Mouse (Mus musculus): ENCODE data around the gene Nfia. TPM values are rescaled to one million over a fixed set of nuclear protein-coding genes. Genes with fewer than 3 reads are reported as not detected.
A peak's percentile ranks its signal among the peaks of the same experiment; 100 is the strongest.

Gene Nfia
- total RNA-seq, 2 experiments from 2014 or later = 54.8 to 59.7 TPM

DNA sequence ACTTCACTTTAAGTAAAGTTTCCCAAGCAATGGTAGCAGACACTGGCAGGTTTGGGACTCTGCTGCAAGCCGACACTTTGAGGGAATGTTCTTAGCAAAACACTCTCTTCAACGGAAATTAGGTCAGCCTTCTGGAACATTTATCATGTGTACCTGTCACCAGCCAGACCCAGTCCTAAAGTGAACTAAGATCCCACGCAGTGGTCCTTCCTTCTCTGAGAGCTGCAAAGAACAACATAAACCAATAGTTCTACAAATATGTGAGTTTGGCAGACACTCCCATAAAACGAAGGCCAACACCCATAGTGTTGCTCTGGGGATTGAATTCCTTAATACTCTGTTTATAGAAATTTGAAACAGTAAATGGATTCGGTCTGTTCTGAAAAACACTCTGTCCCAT lies 217.9 kb downstream of the Nfia start:
- no peak for DNase-seq (ENCODE audit: low spot score in 2 of 2)

DNA sequence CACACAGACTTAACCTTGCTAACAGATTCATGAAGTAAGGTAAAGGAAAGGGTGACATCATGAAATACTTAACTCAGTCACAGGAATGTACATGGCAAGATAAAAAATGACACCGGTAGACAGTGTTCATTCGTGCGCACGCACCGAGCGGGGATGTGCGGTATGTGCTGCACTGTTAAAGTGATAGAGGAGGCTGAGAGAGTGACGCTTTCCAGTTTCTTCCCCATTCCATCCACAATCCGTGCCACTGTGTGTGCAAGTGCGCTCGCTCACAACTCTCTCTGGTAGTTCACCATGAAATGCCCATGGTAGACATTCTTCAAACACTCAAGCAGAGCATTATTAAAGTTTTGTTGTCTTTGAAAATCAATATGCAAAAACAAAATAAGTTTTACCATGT lies 218.9 kb downstream of the Nfia start:
- DNase-seq (ENCODE audit: low spot score in 2 of 2) = no peak

DNA sequence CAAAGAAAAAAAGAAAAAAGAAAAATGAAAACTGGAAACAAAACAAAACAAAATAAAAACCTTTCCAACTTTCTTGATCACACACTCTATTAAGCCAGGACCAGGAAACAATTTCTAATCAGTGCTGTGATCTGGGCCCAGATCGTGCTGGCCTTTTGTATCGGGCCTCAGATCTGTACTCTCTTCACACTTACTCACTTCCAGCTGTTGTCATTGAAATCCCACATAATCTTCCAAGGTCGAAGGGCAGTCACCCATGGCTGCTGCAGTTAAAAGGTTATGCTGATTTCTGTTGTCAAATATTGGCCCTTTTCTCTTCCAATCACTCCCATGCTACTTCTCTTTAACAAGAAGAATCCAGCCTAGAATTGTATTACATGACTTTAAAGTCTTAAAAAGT lies 219.3 kb downstream of the Nfia start:
- no peak for DNase-seq (ENCODE audit: low spot score in 2 of 2)

DNA sequence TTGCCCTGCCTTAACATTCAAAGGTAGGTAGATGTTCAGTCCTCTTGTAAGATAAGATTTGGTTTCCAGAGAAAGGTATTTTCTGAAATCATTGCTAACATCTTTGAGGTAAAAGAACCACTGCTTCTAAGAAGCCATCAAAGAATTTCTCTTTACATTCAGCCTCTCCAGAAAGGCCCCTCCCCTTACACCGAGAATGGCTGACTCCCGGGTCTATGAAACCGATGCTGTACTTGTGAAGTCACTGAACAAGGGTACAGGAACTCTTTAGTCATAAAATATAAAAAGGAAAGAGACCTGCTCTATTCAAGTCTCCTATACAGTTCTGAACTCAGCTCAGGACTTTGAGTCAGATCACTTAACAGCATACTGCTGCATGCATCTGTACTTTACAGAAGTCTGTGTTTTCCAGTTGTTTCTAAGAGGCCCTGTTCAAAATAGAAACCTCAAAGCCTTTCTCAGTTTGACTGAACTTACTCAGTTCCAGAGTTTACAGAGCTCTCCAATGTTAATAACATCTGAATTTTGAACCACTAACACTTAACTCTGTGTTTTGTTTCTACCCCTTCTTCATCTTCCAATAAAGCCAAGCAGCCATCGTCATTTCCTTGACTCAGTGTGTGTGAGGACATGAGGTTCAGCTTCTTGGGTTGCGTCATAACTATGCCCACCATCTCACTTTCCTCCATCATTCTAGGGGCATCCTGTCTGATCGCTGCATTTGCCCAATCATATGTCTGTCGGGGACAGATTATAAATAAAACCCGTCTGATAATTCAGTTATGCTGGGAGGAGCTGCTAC lies 223.6 kb downstream of the Nfia start:
- DNase-seq (ENCODE audit: low spot score in 2 of 2) = no peak

DNA sequence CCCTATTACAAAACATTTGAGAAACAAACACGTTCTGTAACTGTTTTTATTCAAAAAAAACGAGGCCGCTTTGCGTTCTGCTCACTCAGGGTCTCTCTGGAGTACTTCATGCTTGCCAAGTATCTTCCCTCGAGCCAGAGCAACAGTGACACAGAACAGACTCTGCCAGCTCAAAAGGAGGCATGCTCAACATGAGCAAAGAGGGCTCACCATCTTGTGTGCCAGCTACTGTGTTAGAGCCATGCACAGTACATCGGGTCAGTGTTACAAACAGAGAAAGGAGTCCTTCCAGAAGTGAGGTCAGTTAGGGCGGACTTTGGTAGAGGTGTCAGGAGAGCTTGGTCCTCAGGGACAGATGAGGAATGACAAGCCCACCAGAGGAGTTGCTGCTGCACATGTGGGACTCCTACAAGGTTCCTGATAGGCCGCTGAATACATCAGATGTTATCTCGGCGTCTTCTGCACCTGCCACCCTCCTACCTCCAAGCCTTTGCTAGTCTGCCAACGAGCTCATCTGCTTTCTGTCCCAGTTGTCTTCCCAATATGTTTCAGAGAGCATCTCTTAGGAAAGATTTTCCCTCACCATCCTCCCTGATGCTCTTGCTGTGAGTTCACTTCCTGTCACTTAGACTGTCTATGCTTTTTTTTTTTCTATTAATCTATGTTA lies 224.8 kb downstream of the Nfia start:
- DNase-seq (ENCODE audit: low spot score in 2 of 2) = no peak

DNA sequence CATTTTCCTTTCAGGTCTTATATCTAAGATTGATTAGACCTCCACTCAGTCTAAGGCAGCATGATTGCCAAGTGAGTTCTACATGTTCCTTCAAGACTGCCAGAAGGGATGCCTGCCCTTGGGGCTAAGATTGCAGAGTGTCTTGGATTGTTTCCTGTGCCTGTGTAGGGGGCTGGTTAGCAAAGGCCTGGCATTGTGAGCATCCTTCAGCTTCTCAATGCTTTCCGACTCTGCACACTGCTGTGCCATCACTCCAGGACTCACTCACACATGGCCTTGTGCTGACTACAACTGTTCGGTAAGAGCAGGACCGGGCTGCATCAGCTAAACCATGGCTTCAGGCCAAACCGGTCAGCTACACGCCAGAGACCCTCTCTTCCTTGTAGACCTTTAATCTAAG lies 229.7 kb downstream of the Nfia start:
- DNase-seq (ENCODE audit: low spot score in 2 of 2) = no peak

DNA sequence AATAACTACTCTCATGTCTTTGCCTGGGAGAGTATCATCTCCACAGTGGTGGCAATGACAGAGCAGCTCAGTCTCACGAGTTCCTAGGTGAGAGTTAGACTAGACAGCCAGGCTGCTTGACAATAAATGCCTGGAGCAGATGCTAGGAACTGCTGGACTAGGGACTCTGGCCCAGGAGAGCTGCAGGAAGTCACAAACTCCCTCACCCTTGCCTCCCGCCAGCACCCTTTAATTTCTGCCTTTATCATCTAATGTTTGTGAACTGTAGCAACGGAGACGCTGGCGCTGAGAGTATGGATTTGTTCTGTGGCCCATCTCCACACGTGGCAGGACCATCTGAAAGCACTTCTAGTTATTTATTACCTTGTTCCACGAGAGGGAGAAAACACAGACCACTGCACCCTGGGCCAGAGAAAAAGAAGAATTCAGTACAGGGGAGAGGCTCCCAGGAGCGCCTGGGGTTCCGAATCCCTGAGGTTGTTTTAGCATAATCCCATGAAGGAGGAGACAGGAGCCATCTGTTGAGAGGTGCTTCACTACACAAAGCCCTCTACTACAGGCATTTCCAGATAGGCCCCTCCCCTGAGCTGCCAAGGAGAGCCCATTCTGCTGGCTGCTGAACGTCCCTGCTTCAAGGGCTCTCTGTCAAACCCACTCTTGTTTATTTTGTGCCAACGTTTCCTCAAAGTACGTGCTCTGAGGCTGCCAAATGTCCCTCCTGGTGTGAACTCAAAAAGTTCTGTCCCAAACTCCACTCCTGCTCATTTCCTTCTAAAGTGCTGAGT lies 231.0 kb downstream of the Nfia start:
- DNase-seq (ENCODE audit: low spot score in 2 of 2) = no peak

DNA sequence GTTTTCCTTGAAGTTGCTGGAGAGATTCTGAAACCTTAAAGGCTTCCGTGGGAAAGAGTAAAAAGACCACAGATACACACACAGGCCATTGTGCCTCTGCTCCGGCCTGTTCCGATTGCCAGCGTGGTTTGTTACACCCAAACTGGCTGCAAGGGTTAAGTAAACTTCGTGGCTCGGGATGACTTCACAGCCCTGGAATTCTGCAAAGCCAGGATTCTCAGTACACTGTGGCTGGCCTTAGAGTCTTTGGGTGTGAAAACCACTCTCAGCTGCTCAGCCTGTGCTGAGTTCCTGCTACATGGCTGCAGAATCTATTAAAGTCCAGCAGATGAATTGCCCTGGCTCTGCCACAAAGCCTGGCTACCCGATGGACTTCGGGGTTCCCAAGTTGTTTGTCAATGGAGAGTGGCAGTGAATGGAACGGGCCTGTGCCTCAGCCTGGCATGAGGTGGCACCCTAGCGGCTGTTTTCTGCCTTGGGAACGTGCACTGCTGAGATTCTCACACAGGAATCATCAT lies 231.6 kb downstream of the Nfia start:
- DNase-seq (ENCODE audit: low spot score in 2 of 2) = peak; percentile 37 to 47

DNA sequence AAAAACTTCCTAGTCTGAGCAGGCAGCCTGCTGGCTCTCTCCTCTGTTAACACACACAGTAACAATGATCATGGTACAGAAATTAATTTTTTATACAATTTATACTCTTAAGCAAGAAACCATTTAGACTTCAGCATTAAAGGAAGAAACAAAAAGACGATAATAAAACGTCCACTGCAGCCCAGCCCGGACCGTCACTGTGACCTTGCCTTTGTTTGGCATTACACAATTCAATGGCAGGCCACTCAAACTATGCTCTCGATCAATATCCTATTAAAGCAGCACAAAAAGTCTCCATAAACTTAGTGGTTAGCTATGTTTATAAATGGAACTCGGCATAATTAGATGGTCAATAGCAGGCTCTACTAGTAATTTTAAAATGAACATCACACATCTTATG lies 232.5 kb downstream of the Nfia start:
- DNase-seq (ENCODE audit: low spot score in 2 of 2) = no peak

DNA sequence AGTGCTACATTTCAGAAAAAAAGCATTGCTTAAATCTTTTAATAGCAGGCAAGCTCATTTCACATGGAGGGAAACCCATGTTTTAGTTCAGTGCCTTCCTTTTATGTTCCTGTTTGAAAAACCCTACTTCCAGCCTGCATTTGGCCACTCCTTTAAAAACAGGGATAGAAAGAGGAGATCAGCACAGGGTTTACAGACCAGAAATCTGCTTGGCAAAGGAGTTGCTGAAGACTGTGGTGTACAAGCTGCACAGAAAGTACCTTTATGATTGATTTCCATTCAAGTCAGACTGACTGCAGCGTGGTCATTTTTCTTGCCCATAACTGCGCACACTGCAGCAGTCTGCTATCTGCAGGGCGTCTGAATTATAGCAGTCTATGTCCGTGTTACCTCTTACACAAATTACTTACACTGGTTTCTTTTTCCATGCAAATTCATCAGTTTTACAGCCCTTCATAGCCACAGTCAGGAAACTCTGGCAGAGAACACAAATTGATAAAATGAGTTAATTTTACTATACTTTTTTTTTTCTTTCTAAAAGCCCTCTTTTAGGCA lies 236.4 kb downstream of the Nfia start:
- DNase-seq (ENCODE audit: low spot score in 2 of 2) = no peak

DNA sequence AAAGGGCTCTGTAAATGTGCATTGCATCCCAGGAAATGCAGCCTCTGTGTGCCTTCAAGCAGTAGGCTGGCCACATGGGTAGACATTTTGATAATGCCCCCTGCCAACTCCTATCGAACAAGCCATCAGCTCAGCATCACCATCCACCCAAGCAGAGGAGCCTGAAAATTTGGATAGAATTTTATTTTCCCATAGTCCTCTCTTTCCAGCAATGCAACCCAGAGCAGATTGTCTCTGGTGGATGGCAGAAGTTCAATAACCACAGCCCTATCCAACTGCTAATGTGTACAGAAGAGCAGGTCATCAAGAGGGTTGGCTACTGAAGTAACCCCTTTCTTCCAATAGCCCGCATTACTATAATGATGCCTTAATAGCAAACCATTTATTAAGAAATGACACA lies 237.4 kb downstream of the Nfia start:
- no peak for DNase-seq (ENCODE audit: low spot score in 2 of 2)

DNA sequence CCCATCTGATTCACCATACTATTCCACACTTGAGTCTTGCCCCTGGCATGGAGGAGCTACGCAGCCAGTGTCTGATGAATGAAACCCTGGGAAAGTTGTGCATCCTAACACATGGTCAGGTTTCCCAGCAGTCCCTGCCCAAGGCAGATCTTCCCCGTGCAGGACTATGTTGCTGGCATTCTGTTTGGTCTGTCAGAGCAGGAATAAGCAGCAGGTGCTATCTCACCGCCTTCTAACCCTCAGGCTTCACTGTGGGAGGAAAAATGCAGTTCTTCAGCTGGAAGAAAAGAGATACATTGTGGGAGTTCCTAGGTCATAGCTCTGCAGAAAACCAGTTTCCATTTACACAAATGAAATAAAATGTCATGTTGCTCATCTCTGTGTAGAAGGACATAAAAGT lies 247.3 kb downstream of the Nfia start:
- DNase-seq (ENCODE audit: low spot score in 2 of 2) = no peak

DNA sequence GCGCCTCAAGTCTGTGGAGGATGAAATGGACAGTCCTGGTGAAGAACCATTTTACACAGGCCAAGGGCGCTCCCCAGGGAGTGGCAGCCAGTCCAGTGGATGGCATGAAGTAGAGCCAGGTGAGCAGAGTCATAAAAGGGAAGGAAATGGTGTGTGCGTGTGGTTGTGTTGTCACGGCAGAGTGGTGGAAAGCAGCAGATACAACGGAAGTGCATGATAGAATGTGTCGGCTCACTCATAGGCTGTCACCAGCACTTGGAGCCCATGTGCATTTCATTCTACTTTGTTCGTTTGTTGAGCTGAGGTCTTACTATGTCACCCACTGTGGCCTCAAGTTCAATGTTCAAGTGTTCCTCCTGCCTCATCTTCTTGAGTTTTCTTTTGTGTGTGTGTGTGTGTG lies 248.3 kb downstream of the Nfia start:
- no peak for DNase-seq (ENCODE audit: low spot score in 2 of 2)

DNA sequence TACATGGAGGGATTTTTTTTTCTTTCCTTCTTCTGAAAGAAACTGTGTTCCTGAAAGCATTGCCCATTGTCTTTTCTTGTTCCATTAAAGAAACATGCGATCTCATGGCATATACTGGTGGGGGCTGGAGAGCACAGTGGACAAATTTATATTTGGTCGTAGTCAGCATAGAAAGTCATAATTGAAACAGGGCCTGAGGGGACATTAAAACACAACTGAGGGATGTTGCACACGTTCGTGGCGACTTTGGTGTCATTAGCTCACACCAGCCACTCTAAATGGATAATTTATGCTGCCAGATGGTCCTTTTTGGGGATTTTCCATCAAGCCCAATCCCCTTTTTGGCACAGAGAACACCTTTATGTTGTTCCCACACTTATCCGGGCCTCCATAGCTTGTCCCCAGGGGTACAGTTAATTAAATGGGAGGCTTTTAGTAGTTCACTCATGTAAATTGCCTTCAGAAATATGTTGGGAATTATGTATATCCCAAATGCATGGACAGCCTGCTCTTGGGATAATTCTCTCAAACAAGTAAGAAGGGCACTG lies 250.8 kb downstream of the Nfia start:
- no peak for DNase-seq (ENCODE audit: low spot score in 2 of 2)

DNA sequence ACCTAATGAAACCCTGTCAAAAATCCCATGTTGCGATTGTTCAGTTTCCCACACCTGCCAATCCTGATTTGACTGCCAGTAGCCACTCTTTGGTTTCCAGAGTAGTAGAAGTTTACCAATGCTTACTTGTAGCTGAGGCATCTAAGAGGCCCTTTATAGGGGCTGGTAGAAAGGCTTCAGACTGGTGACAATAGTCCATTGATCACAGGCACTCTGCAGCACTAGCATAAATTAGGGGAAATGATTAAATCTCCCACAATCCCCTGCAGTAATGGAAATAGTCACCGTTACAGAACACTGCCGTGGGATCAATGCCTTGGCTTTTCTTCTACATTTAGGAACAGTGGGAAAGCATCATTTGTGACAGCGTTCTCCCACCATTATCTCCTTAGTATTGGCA lies 254.9 kb downstream of the Nfia start:
- no peak for DNase-seq (ENCODE audit: low spot score in 2 of 2)

DNA sequence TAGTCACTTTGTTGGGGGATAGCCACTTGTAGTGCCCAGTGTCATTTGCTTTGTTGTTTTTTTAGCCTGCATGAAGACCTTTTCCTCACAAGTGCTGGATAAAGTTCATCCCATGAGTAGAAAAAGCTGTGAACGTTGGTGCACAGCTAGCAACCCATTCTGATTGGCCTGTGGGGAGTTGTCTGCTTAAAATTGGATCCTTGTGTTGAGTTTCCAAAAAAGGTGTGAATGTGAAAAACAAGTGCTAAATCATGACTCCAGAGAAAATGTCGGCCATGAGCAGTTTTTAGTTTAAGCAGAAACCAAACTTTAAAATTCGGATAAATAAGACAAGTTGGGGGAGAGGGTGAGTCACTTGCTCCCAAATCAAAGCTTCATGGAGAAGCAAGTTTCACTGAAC lies 259.3 kb downstream of the Nfia start:
- DNase-seq (ENCODE audit: low spot score in 2 of 2) = no peak

DNA sequence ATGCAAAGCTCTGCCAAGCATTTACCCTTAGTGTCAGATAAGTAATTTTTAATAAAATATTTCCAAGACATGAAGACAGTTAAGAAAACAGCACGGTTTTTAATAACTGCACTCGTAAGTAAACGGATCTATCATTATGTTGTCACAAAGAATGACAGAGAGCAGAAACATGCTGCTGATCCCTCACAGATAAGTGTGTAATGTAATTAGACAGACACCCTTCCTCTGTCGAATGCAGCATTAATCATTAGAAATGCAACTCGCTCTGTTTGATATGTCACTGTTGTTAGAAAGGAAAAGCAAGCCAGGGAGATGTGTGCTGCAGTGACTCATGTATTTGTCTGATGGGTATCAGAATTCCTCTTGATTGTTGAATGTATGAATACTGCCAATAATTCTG lies 259.8 kb downstream of the Nfia start:
- DNase-seq (ENCODE audit: low spot score in 2 of 2) = no peak

DNA sequence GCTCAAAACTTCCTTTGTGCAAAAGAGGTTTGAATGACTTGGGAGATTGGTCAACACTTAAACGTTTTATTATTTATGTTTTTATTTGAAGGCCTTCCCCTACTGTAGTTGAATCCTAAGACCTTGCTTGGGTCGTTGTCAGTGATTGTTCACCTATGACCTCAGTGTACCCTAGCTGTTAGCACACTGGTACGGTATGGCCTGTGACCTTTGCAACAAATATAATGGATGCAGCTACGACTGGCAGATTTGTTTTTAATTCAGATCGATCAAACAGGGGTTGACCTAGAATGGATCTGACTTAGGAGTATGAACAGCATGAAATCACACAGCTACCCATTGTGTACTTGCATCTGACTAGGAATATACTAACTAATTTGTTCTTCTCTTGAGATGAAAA lies 266.6 kb downstream of the Nfia start:
- no peak for DNase-seq (ENCODE audit: low spot score in 2 of 2)

DNA sequence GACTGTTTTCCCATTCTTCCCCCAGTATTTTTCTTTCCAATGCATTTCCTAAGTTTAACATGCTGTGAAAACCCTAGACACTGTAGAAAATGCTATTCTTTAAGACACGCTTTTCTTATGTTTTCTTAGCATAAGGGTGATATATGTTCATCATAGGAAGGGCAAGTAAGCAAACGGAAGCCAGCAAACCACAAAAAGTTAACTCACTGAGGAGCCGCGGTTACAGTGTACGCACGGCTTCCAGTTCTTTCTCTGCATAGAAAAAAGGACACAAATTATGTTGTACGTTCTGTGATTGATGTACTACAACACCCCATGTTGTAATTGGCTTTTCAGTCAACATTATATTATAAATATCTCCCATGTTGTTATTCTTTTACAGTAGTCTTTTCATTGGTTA lies 267.6 kb downstream of the Nfia start:
- no peak for DNase-seq (ENCODE audit: low spot score in 2 of 2)

DNA sequence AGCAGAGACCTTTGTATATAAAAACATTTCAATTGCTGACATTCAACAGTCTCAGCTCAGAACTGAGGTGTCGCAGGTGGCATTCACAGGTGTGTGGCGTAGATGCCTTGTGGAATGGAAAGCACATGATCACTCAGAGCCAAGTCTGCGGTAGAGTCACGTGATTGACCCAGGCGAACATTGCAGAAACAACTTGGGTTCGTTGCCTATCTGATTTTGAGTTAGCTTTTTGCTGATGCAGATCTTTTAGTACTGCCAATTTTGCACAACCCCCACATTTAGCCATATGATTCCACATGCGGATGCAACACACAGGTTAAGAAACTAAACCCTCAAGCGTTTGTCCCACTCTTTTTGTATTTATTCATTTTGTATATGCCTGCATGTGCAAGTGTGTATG lies 272.1 kb downstream of the Nfia start:
- no peak for DNase-seq (ENCODE audit: low spot score in 2 of 2)

DNA sequence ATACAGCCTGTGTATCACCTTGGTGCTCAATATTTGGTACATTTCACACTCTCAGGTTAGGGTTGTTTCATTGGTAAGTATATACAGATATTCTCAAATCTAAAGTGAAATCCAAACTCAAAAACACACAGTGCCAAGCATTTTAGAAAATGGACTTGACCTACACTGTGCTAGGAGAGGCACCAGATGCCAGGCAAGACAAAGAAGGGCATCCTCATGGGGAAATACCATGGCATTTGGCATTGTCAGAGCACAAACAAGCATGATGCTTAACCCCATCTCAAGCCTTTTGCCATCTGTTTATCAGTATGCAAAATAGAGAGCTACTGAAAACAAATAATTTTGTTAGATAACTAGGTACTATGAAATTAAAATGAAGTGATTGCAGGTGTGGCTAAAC lies 274.8 kb downstream of the Nfia start:
- no peak for DNase-seq (ENCODE audit: low spot score in 2 of 2)

Data from left cerebral cortex, adult 18-20 months (tissue).